Mouse (Mus musculus) hindbrain, postnatal 0 days (tissue): ENCODE results near the gene Xrcc5. TPM values are rescaled to one million over a fixed set of nuclear protein-coding genes. Genes with fewer than 3 reads are reported as not detected.

Experiments used
- ATAC-seq: fragments of 200-750 bp; cut with Nextera tagmentation; 2 replicates; pipeline ENCODE4 v1.8.0; 2017; ENCODE audit warnings: mild to moderate bottlenecking, moderate TSS enrichment, moderate library complexity
- DNase-seq: peaks from one replicate; pipeline ENCODE4 v3.0.0-alpha.2; 2015; ENCODE audit warnings: low spot score
- H3K27ac ChIP-seq: fragments of 300-500 bp; sonication (generic); 2 replicates; pipeline ENCODE4 v1.5.1; 2014; ENCODE audit warnings: mild to moderate bottlenecking
- H3K27me3 ChIP-seq: fragments of 300-500 bp; sonication (generic); 2 replicates; pipeline ENCODE4 v1.6.1; 2014; ENCODE audit warnings: low read length, mixed read lengths; ENCODE audit not compliant: insufficient read depth
- H3K36me3 ChIP-seq: fragments of 300-500 bp; sonication (generic); 2 replicates; pipeline ENCODE4 v1.6.1; 2014; ENCODE audit warnings: low read length, mixed read lengths; ENCODE audit not compliant: insufficient read depth
- H3K4me1 ChIP-seq: fragments of 300-500 bp; sonication (generic); 2 replicates; pipeline ENCODE4 v1.6.1; 2014; ENCODE audit warnings: antibody characterized with exemption, low read length, mixed read lengths; ENCODE audit not compliant: insufficient read depth
- H3K4me2 ChIP-seq: fragments of 300-500 bp; sonication (generic); 2 replicates; pipeline ENCODE4 v1.6.1; 2014; ENCODE audit warnings: low read depth, mild to moderate bottlenecking, low read length, moderate library complexity, mixed read lengths
- H3K4me3 ChIP-seq: fragments of 300-500 bp; sonication (generic); 2 replicates; pipeline ENCODE4 v1.5.1; 2014; ENCODE audit warnings: low read length
- H3K9ac ChIP-seq: fragments of 300-500 bp; sonication (generic); replicated peaks from 2 replicates; pipeline ENCODE4 v1.6.1; 2014; ENCODE audit warnings: mild to moderate bottlenecking, low read length, moderate library complexity, mixed read lengths
- H3K9me3 ChIP-seq: fragments of 300-500 bp; sonication (generic); 2 replicates; pipeline ENCODE4 v1.6.1; 2016; ENCODE audit warnings: low read length, mixed read lengths
- CTCF ChIP-seq: IDR thresholded peaks from 2 replicates; pipeline ENCODE4 v1.5.1; 2016; ENCODE audit warnings: antibody characterized with exemption, control low read depth, low read depth
- WGBS: fragments of 180-500 bp; shearing (Covaris S2); extraction: QIAGEN DNeasy Blood & Tissue Kit; methylation state at CpG from one replicate; pipeline ENCODE4 v1.1.7; 2014; 5-methylcytosine and 5-hydroxymethylcytosine counted together
- polyA plus RNA-seq: library from polyadenylated mRNA; unstranded; fragments of >200 nt; fragmentation: Nextera tagmentation; extraction: Ambion mirVana; gene quantifications from 2 replicates; pipeline ENCODE4 v1.2.1, GENCODE M21; 2015
- total RNA-seq: library from RNA; depleted of rRNA; stranded (reverse); fragments of >200 nt; gene quantifications from 2 replicates; pipeline ENCODE4 v1.2.3, GENCODE M21; 2014

The Xrcc5 gene
- total and polyA plus RNA-seq, 2 experiments from 2014 or later = 9.0 to 15.7 TPM

GRCm38 (mm10) chr1:72313399-72314039 lies 6.3 kb downstream of the Xrcc5 start:
- DNase-seq (peak; percentile 74), ATAC-seq (no peak)
- WGBS = 70% methylated on average over 5 of the region's 5 CpGs
- Histone ChIP-seq H3K4me1 (no peaks in the 10 kb centered on the region), H3K4me3 (no peak overlapping the region), H3K4me2 (no peak overlapping the region), H3K36me3 (no peaks in the 10 kb centered on the region), H3K27ac (no peak overlapping the region), H3K9me3 (no peaks in the 10 kb centered on the region), H3K9ac (no peak overlapping the region), H3K27me3 (no peaks in the 10 kb centered on the region)
- peak; percentile 86 for TF ChIP-seq CTCF

- DNase-seq (no peak), ATAC-seq (no peak)
- no peaks in the 10 kb centered on the region for H3K9me3 ChIP-seq
- H3K4me2 ChIP-seq = no peak overlapping the region
- H3K9ac ChIP-seq = no peak overlapping the region
- no peak for TF ChIP-seq CTCF
- no peaks in the 10 kb centered on the region for H3K27me3 ChIP-seq
- H3K4me3 ChIP-seq = no peak overlapping the region
- no peak overlapping the region for H3K27ac ChIP-seq
- no peaks in the 10 kb centered on the region for H3K4me1 ChIP-seq
- 90% methylated on average over 4 of the region's 4 CpGs for WGBS
- H3K36me3 ChIP-seq = 0 out of 2 replicates have a peak, but pooled peaks cover 2% of the 10 kb centered on the region
These were observed 8.2 kb downstream of the Xrcc5 start for GRCm38 (mm10) chr1:72315447-72315846.

GRCm38 (mm10) chr1:72316409-72316808 lies 9.2 kb downstream of the Xrcc5 start:
- Histone ChIP-seq H3K9ac (no peak overlapping the region), H3K36me3 (0 out of 2 replicates have a peak, but pooled peaks cover 4% of the 10 kb centered on the region), H3K4me2 (no peak overlapping the region), H3K4me3 (no peak overlapping the region), H3K4me1 (no peaks in the 10 kb centered on the region), H3K27ac (no peak overlapping the region), H3K27me3 (no peaks in the 10 kb centered on the region), H3K9me3 (no peaks in the 10 kb centered on the region)
- 70% methylated on average over 8 of the region's 8 CpGs for WGBS
- DNase-seq (no peak), ATAC-seq (no peak)
- no peak for TF ChIP-seq CTCF

- no peak for DNase-seq
- no peak overlapping the region for H3K9ac ChIP-seq
- no peak for ATAC-seq
- H3K36me3 ChIP-seq = 0 out of 2 replicates have a peak, but pooled peaks cover 4% of the 10 kb centered on the region
- H3K4me3 ChIP-seq = no peak overlapping the region
- no peak for TF ChIP-seq CTCF
- no peaks in the 10 kb centered on the region for H3K27me3 ChIP-seq
- H3K4me1 ChIP-seq = no peaks in the 10 kb centered on the region
- H3K27ac ChIP-seq = no peak overlapping the region
- no peak overlapping the region for H3K4me2 ChIP-seq
- no peaks in the 10 kb centered on the region for H3K9me3 ChIP-seq
- WGBS = 69% methylated on average over 7 of the region's 7 CpGs
These were observed 9.7 kb downstream of the Xrcc5 start for GRCm38 (mm10) chr1:72316901-72317300.

- Histone ChIP-seq H3K4me2 (no peak overlapping the region), H3K9ac (no peak overlapping the region), H3K27me3 (no peaks in the 10 kb centered on the region), H3K36me3 (peaks cover 4% of the 10 kb centered on the region; the same call in 1 of the 2 replicates), H3K4me1 (no peaks in the 10 kb centered on the region), H3K4me3 (no peak overlapping the region), H3K9me3 (no peaks in the 10 kb centered on the region), H3K27ac (no peak overlapping the region)
- TF ChIP-seq CTCF = no peak
- ATAC-seq (no peak), DNase-seq (no peak)
- WGBS = 98% methylated on average over 5 of the region's 5 CpGs
These were observed 13.5 kb downstream of the Xrcc5 start for GRCm38 (mm10) chr1:72320759-72321158.

- H3K27ac ChIP-seq = no peak overlapping the region
- H3K4me2 ChIP-seq = no peak overlapping the region
- peaks cover 8% of the 10 kb centered on the region; the same call in 1 of the 2 replicates for H3K36me3 ChIP-seq
- H3K9me3 ChIP-seq = no peaks in the 10 kb centered on the region
- WGBS = 96% methylated on average over 4 of the region's 4 CpGs
- no peak overlapping the region for H3K4me3 ChIP-seq
- DNase-seq (no peak), ATAC-seq (no peak)
- no peak overlapping the region for H3K9ac ChIP-seq
- no peaks in the 10 kb centered on the region for H3K4me1 ChIP-seq
- no peak for TF ChIP-seq CTCF
- H3K27me3 ChIP-seq = no peaks in the 10 kb centered on the region
These were observed 16.0 kb downstream of the Xrcc5 start for GRCm38 (mm10) chr1:72323248-72323647.

GRCm38 (mm10) chr1:72326162-72326821 lies 19.1 kb downstream of the Xrcc5 start:
- DNase-seq (no peak), ATAC-seq (no peak)
- Histone ChIP-seq H3K36me3 (peaks cover 4% of the 10 kb centered on the region; the same call in 1 of the 2 replicates), H3K4me2 (no peak overlapping the region), H3K4me1 (no peaks in the 10 kb centered on the region), H3K27me3 (no peaks in the 10 kb centered on the region), H3K4me3 (no peak overlapping the region), H3K27ac (no peak overlapping the region), H3K9ac (no peak overlapping the region), H3K9me3 (no peaks in the 10 kb centered on the region)
- TF ChIP-seq CTCF = no peak
- 97% methylated on average over 11 of the region's 11 CpGs for WGBS
